Comparison of ENCODE assay signal across 8 mouse cellular contexts in the genomic region with DNA sequence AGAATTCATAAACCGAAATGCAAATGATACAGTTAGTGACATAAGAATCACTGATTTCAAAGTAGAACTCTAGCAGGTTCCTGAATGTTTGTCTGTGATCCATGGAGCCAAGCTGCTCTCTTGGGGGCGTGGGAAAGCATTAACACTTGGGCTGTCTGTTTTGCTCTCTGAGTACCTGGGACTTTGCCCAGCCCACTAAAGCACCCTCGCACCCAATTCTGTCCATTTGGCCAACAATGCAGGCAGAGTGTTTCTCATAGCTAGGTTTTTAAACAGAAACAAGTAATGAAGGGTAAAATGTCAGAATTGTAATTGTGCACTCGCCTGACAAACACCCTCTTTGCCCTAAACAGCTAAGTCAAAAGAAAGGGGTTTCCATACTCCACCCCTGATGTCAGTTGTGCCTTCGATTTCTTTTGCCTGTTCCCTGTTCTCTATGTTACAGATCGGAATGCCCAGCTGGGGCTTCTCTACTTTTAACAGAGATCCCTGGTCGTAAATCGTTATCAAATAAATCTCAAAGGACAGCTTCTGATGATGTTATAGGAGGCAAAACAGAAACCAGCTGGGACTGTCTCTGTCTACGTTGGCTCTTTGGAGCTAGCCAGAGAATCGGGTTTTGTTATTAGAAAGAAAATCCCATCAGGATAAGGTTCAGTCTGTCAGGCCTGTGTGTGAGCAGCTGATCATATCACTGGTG. TPM values are rescaled to one million over a fixed set of nuclear protein-coding genes. Genes with fewer than 3 reads are reported as not detected.
DNase-seq lines count a peak whose midpoint lies in the region; ATAC-seq lines count a peak whose summit lies in the region.
"Had no signal": no experiment of that assay in that cellular context is flagged by ENCODE, and none has a peak within 500 bp of the region (broad histone marks: within the 10 kb centered on the region; RNA-seq: fewer than 3 reads in every experiment).

No protein-coding gene starts in this region.

- peaks cover 45% of the 10 kb centered on the region for H3K4me1 ChIP-seq in heart, embryonic 16.5 days (ENCODE audit: control insufficient read depth, insufficient read depth, low read length)
- peaks cover 29% of the 10 kb centered on the region for H3K4me1 ChIP-seq in lung, embryonic 15.5 days
- H3K4me1 ChIP-seq in forebrain, embryonic 16.5 days (replicated peaks; ENCODE audit: control insufficient read depth, insufficient read depth, low read length) = peaks cover 20% of the 10 kb centered on the region
- peaks cover 17% of the 10 kb centered on the region; the same call in 1 of the 2 replicates for H3K4me1 ChIP-seq in stomach, embryonic 16.5 days (ENCODE audit: control insufficient read depth, insufficient read depth, low read length)

- 60% methylated on average over 10 of the region's 10 CpGs for WGBS in heart, embryonic 16.5 days
- WGBS in lung, embryonic 15.5 days = 41% methylated on average over 10 of the region's 10 CpGs
- WGBS in forebrain, embryonic 16.5 days = 38% methylated on average over 10 of the region's 10 CpGs
- WGBS in stomach, embryonic 16.5 days = 44% methylated on average over 10 of the region's 10 CpGs

- no peak overlapping the region for H3K9ac ChIP-seq in heart, embryonic 16.5 days (ENCODE audit: low read length)
- H3K9ac ChIP-seq in lung, embryonic 15.5 days = no peak overlapping the region
- no peak overlapping the region for H3K9ac ChIP-seq in forebrain, embryonic 16.5 days (replicated peaks; ENCODE audit: low read depth, low read length)
- H3K9ac ChIP-seq in stomach, embryonic 16.5 days (ENCODE audit: low read length) = no peak overlapping the region

- H3K9me3 ChIP-seq in heart, embryonic 16.5 days (replicated peaks; ENCODE audit: control insufficient read depth, low read length) = no peaks in the 10 kb centered on the region
- no peaks in the 10 kb centered on the region for H3K9me3 ChIP-seq in lung, embryonic 15.5 days
- no peaks in the 10 kb centered on the region for H3K9me3 ChIP-seq in forebrain, embryonic 16.5 days (ENCODE audit: control insufficient read depth, low read length)
- no peaks in the 10 kb centered on the region for H3K9me3 ChIP-seq in stomach, embryonic 16.5 days (replicated peaks; ENCODE audit: control insufficient read depth, low read length)

- H3K4me3 ChIP-seq in heart, embryonic 16.5 days (ENCODE audit: low read length) = peak overlapping the region; percentile 30; the same call in 1 of the 2 replicates
- H3K4me3 ChIP-seq in lung, embryonic 15.5 days = peak overlapping the region; percentile 14; the same call in 1 of the 2 replicates
- peak overlapping the region; percentile 1 for H3K4me3 ChIP-seq in forebrain, embryonic 16.5 days (replicated peaks; ENCODE audit: low read length)
- peak overlapping the region; percentile 30 for H3K4me3 ChIP-seq in stomach, embryonic 16.5 days (replicated peaks; ENCODE audit: low read length)

- peak overlapping the region; percentile 16; the same call in 1 of the 2 replicates for H3K27ac ChIP-seq in heart, embryonic 16.5 days (ENCODE audit: low read length)
- peak overlapping the region; percentile 70 for H3K27ac ChIP-seq in lung, embryonic 15.5 days
- peak overlapping the region; percentile 31; the same call in 1 of the 2 replicates for H3K27ac ChIP-seq in forebrain, embryonic 16.5 days (ENCODE audit: low read length)
- H3K27ac ChIP-seq in stomach, embryonic 16.5 days (ENCODE audit: low read length) = peak overlapping the region; percentile 62

- peak overlapping the region; percentile 62 for H3K4me2 ChIP-seq in heart, embryonic 16.5 days (ENCODE audit: low read depth, low read length)
- H3K4me2 ChIP-seq in lung, embryonic 15.5 days = peak overlapping the region; percentile 44
- peak overlapping the region; percentile 31 for H3K4me2 ChIP-seq in forebrain, embryonic 16.5 days (ENCODE audit: low read length)
- peak overlapping the region; percentile 55 for H3K4me2 ChIP-seq in stomach, embryonic 16.5 days (ENCODE audit: low read depth, low read length)

- ATAC-seq in heart, embryonic 16.5 days (replicated peaks; ENCODE audit: extremely low read depth, insufficient read depth, low FRiP score) = no peak
- ATAC-seq in lung, embryonic 15.5 days (ENCODE audit: borderline replicate concordance, extremely low read depth, low FRiP score, low TSS enrichment) = peak; percentile 59
- ATAC-seq in forebrain, embryonic 16.5 days = peak; percentile 57
- ATAC-seq in stomach, embryonic 16.5 days (ENCODE audit: insufficient read depth, low FRiP score) = peak; percentile 11; the same call in 1 of the 2 replicates

- DNase-seq in heart, adult 18-20 months = no peak
- DNase-seq in lung, postnatal 36 days = no peak
- DNase-seq in thymus, postnatal 4 days = no peak
- DNase-seq: cerebellum, adult 11-12 months had no signal

- no peaks in the 10 kb centered on the region for H3K27me3 ChIP-seq in heart, embryonic 16.5 days (ENCODE audit: control insufficient read depth, insufficient read depth, low read length)
- no peaks in the 10 kb centered on the region for H3K27me3 ChIP-seq in lung, embryonic 15.5 days
- H3K27me3 ChIP-seq in forebrain, embryonic 16.5 days (replicated peaks; ENCODE audit: control insufficient read depth, insufficient read depth, low read length) = no peaks in the 10 kb centered on the region
- H3K27me3 ChIP-seq in stomach, embryonic 16.5 days (ENCODE audit: control insufficient read depth, insufficient read depth, low read length) = no peaks in the 10 kb centered on the region

- H3K36me3 ChIP-seq in heart, embryonic 16.5 days (ENCODE audit: control insufficient read depth, insufficient read depth) = no peaks in the 10 kb centered on the region
- H3K36me3 ChIP-seq in lung, embryonic 15.5 days = no peaks in the 10 kb centered on the region
- H3K36me3 ChIP-seq in forebrain, embryonic 16.5 days (ENCODE audit: control insufficient read depth, insufficient read depth) = no peaks in the 10 kb centered on the region
- H3K36me3 ChIP-seq in stomach, embryonic 16.5 days (ENCODE audit: control insufficient read depth, insufficient read depth, low read length) = no peaks in the 10 kb centered on the region

RNA-seq across cellular contexts. Expression of gene Ccdc80, which starts 5.1 kb away (rescaled TPM):
- 77.5 and 80.0 TPM in 2 replicates for polyA plus RNA-seq in heart, embryonic 16.5 days (2015; fragmentation: Nextera tagmentation; extraction: Ambion mirVana)
- 10 to 100 TPM; 48.8 to 52.1 TPM for total RNA-seq in heart, adult 18-20 months (2021)
- 73.1 and 73.5 TPM in 2 replicates for polyA plus RNA-seq in lung, embryonic 15.5 days (2015; fragmentation: Nextera tagmentation; extraction: Ambion mirVana)
- 19.6 and 32.8 TPM in 2 replicates for polyA plus RNA-seq in forebrain, embryonic 16.5 days (2015; fragmentation: Nextera tagmentation; extraction: Ambion mirVana)
- polyA plus RNA-seq in stomach, embryonic 16.5 days (2015; fragmentation: Nextera tagmentation; extraction: Ambion mirVana) = 104 and 105 TPM in 2 replicates

Comparison
In these comparisons a context has a peak if more than half of its experiments do, and no peak if none do; other contexts are left out.
1. H3K27ac ChIP-seq: peak in every context shown above with its lines; median percentile 70 in lung, embryonic 15.5 days; 62 in stomach, embryonic 16.5 days; 31 in forebrain, embryonic 16.5 days; 16 in heart, embryonic 16.5 days.